Mouse (Mus musculus): ENCODE results near the gene Naaladl1. TPM values are rescaled to one million over a fixed set of nuclear protein-coding genes. Genes with fewer than 3 reads are reported as not detected.

The Naaladl1 gene
- total RNA-seq, 1 experiment: 0.80 TPM

GRCm38 (mm10) chr19:6113116-6113515 is 7.5 kb downstream of the Naaladl1 start:
- H3K4me3 ChIP-seq (ENCODE audit: insufficient read depth in 1 of 2, low read depth in 1 of 2, low read length in 2 of 2, poor library complexity in 1 of 2, severe bottlenecking in 1 of 2): no peak overlapping the region
- H3K36me3 ChIP-seq (ENCODE audit: control insufficient read depth, insufficient read depth, low read length, poor library complexity, severe bottlenecking): peaks cover 18% of the 10 kb centered on the region
- H3K4me1 ChIP-seq (ENCODE audit: control insufficient read depth in 2 of 2, insufficient read depth in 2 of 2, low read length in 2 of 2, poor library complexity in 1 of 2): peaks cover 0 to 3% of the 10 kb centered on the region in 2 experiments; a peak in 1 of 4 replicates
- no peak for DNase-seq (ENCODE audit: low read depth, low spot score)
- TF ChIP-seq ZNF384 (IDR thresholded peaks at IDR 0.05; ENCODE audit: low read depth, low read length) (no peak), HCFC1 (IDR thresholded peaks at IDR 0.05; ENCODE audit: borderline replicate concordance, insufficient read depth, low read length) (no peak), CHD2 (IDR thresholded peaks at IDR 0.05; ENCODE audit: low read depth, low read length) (no peak), ZC3H11A (IDR thresholded peaks at IDR 0.05; ENCODE audit: borderline replicate concordance, low read depth, low read length) (no peak), MAFK (IDR thresholded peaks at IDR 0.05; ENCODE audit: insufficient read depth, low read depth, low read length) (no peak)
- no peaks in the 10 kb centered on the region for H3K9me3 ChIP-seq (ENCODE audit: control insufficient read depth, insufficient read depth, low read depth, low read length)
- in situ Hi-C loops (cut with MboI; ENCODE audit: low sequenced_read_pairs in 2 of 2, unreplicated experiment in 2 of 2): no loop called here
- no peak overlapping the region for H3K27ac ChIP-seq (ENCODE audit: insufficient read depth, low read depth, low read length, poor library complexity, severe bottlenecking)
- no peak overlapping the region for H3K9ac ChIP-seq (ENCODE audit: insufficient read depth, low read depth, low read length, poor library complexity, severe bottlenecking)

DNA sequence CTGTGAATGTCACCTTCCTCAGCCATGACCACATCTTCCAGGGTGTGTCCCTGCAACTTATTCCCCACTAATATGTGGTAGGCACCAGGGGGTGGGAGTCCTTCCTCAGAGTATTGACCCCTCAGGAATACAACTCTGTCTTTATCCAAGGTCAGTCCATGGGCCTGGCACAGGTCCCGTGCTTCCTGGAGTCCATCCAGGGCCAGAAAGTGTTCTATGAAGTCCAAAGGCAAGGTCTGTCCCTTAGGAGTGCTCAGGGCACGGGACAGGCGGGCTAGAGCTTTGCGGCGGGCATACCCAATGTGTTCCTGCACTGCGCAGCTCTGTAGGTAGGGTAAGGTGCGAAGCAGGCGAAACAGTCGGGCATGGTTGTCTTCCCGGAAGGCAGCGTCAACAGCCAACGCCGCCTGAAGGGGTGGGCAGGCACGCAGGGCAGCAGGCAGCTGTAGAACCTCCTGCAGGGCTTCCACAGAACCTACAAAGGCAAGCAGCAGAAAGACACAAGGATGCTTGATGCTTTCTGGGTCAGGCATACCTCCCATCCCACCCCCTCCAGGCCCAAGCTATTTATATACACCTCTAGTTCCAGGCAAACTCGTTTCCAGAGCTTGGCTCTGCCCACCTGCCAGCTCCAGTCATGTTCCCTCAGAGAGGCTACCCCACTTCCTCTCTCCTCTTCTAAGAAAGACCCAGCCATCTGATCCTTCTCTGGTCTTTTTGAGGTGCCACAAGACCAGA is 10.7 kb downstream of the Naaladl1 start:
- Histone ChIP-seq H3K27ac (ENCODE audit: insufficient read depth, low read depth, low read length, poor library complexity, severe bottlenecking) (no peak overlapping the region), H3K9me3 (ENCODE audit: control insufficient read depth, insufficient read depth, low read depth, low read length) (no peaks in the 10 kb centered on the region), H3K4me1 (ENCODE audit: control insufficient read depth in 2 of 2, insufficient read depth in 2 of 2, low read length in 2 of 2, poor library complexity in 1 of 2) (peaks cover 2 to 8% of the 10 kb centered on the region in 2 experiments; a peak in 1 of 4 replicates), H3K4me3 (ENCODE audit: insufficient read depth in 1 of 2, low read depth in 1 of 2, low read length in 2 of 2, poor library complexity in 1 of 2, severe bottlenecking in 1 of 2) (no peak overlapping the region), H3K36me3 (ENCODE audit: control insufficient read depth, insufficient read depth, low read length, poor library complexity, severe bottlenecking) (peaks cover 18% of the 10 kb centered on the region), H3K9ac (ENCODE audit: insufficient read depth, low read depth, low read length, poor library complexity, severe bottlenecking) (peak overlapping the region; percentile 6; the same call in 1 of the 2 replicates)
- TF ChIP-seq CHD2 (IDR thresholded peaks at IDR 0.05; ENCODE audit: low read depth, low read length) (no peak), MAFK (IDR thresholded peaks at IDR 0.05; ENCODE audit: insufficient read depth, low read depth, low read length) (no peak), ZNF384 (IDR thresholded peaks at IDR 0.05; ENCODE audit: low read depth, low read length) (no peak), HCFC1 (IDR thresholded peaks at IDR 0.05; ENCODE audit: borderline replicate concordance, insufficient read depth, low read length) (no peak), ZC3H11A (IDR thresholded peaks at IDR 0.05; ENCODE audit: borderline replicate concordance, low read depth, low read length) (no peak)
- no peak for DNase-seq (ENCODE audit: low read depth, low spot score)
- in situ Hi-C loops (cut with MboI; ENCODE audit: low sequenced_read_pairs in 2 of 2, unreplicated experiment in 2 of 2): no loop called here

DNA sequence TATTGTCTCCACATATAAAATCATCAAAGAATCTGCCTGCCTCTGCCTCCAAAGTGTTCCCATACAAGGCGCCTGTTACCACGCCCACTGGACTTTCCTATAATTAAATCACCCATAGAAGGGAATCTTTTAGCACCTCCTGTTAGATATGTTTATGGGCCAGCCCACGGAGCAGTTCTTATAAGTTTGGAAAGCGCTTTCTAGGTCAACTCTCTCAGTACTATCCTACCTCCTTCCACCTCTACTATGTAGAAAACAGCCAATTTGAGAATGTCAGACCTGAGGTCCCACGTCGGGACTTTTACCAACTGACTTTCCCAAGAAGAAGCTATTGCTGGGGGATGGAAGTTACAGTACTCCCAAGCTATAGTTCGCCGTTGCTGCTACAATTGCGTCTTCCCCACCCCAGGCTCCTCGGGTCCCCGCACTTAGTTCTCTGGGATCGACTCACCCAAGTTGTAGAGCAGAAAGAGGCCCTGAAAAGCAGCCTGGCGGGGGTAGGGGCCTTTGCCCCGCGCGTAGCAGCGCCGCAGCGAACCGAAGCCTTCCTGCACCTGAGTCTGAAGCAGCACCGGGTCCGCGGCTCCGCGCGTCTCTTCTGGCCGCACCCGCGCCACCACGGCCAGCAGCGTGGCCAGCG is 11.9 kb downstream of the Naaladl1 start:
- peaks cover 18% of the 10 kb centered on the region for H3K36me3 ChIP-seq (ENCODE audit: control insufficient read depth, insufficient read depth, low read length, poor library complexity, severe bottlenecking)
- H3K4me1 ChIP-seq (ENCODE audit: control insufficient read depth in 2 of 2, insufficient read depth in 2 of 2, low read length in 2 of 2, poor library complexity in 1 of 2): peaks cover 2 to 17% of the 10 kb centered on the region in 2 experiments; a peak in 1 of 4 replicates
- TF ChIP-seq MAFK (IDR thresholded peaks at IDR 0.05; ENCODE audit: insufficient read depth, low read depth, low read length): no peak
- TF ChIP-seq ZC3H11A (IDR thresholded peaks at IDR 0.05; ENCODE audit: borderline replicate concordance, low read depth, low read length): no peak
- TF ChIP-seq ZNF384 (IDR thresholded peaks at IDR 0.05; ENCODE audit: low read depth, low read length): no peak
- no peak for TF ChIP-seq HCFC1 (IDR thresholded peaks at IDR 0.05; ENCODE audit: borderline replicate concordance, insufficient read depth, low read length)
- no peaks in the 10 kb centered on the region for H3K9me3 ChIP-seq (ENCODE audit: control insufficient read depth, insufficient read depth, low read depth, low read length)
- H3K4me3 ChIP-seq (ENCODE audit: insufficient read depth in 1 of 2, low read depth in 1 of 2, low read length in 2 of 2, poor library complexity in 1 of 2, severe bottlenecking in 1 of 2): peak overlapping the region; percentile 86 to 96
- in situ Hi-C loops (cut with MboI; ENCODE audit: low sequenced_read_pairs in 2 of 2, unreplicated experiment in 2 of 2): no loop called here
- H3K9ac ChIP-seq (ENCODE audit: insufficient read depth, low read depth, low read length, poor library complexity, severe bottlenecking): peak overlapping the region; percentile 92
- peak overlapping the region; percentile 75 for H3K27ac ChIP-seq (ENCODE audit: insufficient read depth, low read depth, low read length, poor library complexity, severe bottlenecking)
- DNase-seq (ENCODE audit: low read depth, low spot score): no peak

GRCm38 (mm10) chr19:6117986-6118676 is 12.5 kb downstream of the Naaladl1 start, which contains the start of gene Sac3d1:
Sac3d1 (minus strand) TSS chr19:6118650.
- TF ChIP-seq ZNF384 (IDR thresholded peaks at IDR 0.05; ENCODE audit: low read depth, low read length) (no peak), HCFC1 (IDR thresholded peaks at IDR 0.05; ENCODE audit: borderline replicate concordance, insufficient read depth, low read length) (peak; percentile 84), ZC3H11A (IDR thresholded peaks at IDR 0.05; ENCODE audit: borderline replicate concordance, low read depth, low read length) (no peak), MAFK (IDR thresholded peaks at IDR 0.05; ENCODE audit: insufficient read depth, low read depth, low read length) (no peak), CHD2 (IDR thresholded peaks at IDR 0.05; ENCODE audit: low read depth, low read length) (0 out of 2 replicates have a peak, but pooled peaks have one; percentile 0)
- peak within 1 kb of the TSS; percentile 92 for H3K9ac ChIP-seq (ENCODE audit: insufficient read depth, low read depth, low read length, poor library complexity, severe bottlenecking)
- H3K27ac ChIP-seq (ENCODE audit: insufficient read depth, low read depth, low read length, poor library complexity, severe bottlenecking): peak within 1 kb of the TSS; percentile 75
- peaks cover 18% of the 10 kb centered on the region for H3K36me3 ChIP-seq (ENCODE audit: control insufficient read depth, insufficient read depth, low read length, poor library complexity, severe bottlenecking)
- H3K9me3 ChIP-seq (ENCODE audit: control insufficient read depth, insufficient read depth, low read depth, low read length): no peaks in the 10 kb centered on the region
- peak; percentile 92 for DNase-seq (ENCODE audit: low read depth, low spot score)
- peaks cover 2 to 17% of the 10 kb centered on the region in 2 experiments; a peak in 1 of 4 replicates for H3K4me1 ChIP-seq (ENCODE audit: control insufficient read depth in 2 of 2, insufficient read depth in 2 of 2, low read length in 2 of 2, poor library complexity in 1 of 2)
- in situ Hi-C loops (cut with MboI; ENCODE audit: low sequenced_read_pairs in 2 of 2, unreplicated experiment in 2 of 2): no loop called here
- H3K4me3 ChIP-seq (ENCODE audit: insufficient read depth in 1 of 2, low read depth in 1 of 2, low read length in 2 of 2, poor library complexity in 1 of 2, severe bottlenecking in 1 of 2): peak within 1 kb of the TSS; percentile 86 to 96
